Mouse (Mus musculus): Measurements from ENCODE around the gene Clcf1.

- TF ChIP-seq CTCF (IDR thresholded peaks at IDR 0.05; ENCODE audit: low read depth, low read length) (no peak), POLR2A (IDR thresholded peaks at IDR 0.05; ENCODE audit: extremely low read depth, insufficient read depth, low read length) (no peak)
These were observed 21.6 kb upstream of the Clcf1 start for GRCm38 (mm10) chr19:4192251-4192985.
